Mouse (Mus musculus): ENCODE results near the gene Igsf9b. TPM values are rescaled to one million over a fixed set of nuclear protein-coding genes. Genes with fewer than 3 reads are reported as not detected.

The Igsf9b gene
- total and polyA plus RNA-seq, 3 experiments: 1.8 to 12.4 (median 5.2) TPM

- no peaks in the 10 kb centered on the region for H3K9me3 ChIP-seq (replicated peaks; ENCODE audit: low read length)
- in situ Hi-C loops (cut with MboI; ENCODE audit: low pct_ligation_motif_present, low pct_unique_long_range_greater_than_20kb, low sequenced_read_pairs) (no loop called here), dilution Hi-C loops (cut with MboI; ENCODE audit: extremely low pct_ligation_motif_present, extremely low pct_unique_long_range_greater_than_20kb, low sequenced_read_pairs) (no loop called here)
- no peak overlapping the region for H3K9ac ChIP-seq (ENCODE audit: insufficient read depth, low read depth)
- no peak for DNase-seq (ENCODE audit: extremely low read depth)
- H3K36me3 ChIP-seq (replicated peaks in 1 of 2; ENCODE audit: control insufficient read depth in 1 of 2, insufficient read depth in 1 of 2, low read length in 1 of 2): no peaks in the 10 kb centered on the region
- no peaks in the 10 kb centered on the region for H3K79me2 ChIP-seq (replicated peaks; ENCODE audit: control insufficient read depth, extremely low read depth, insufficient read depth, poor library complexity, severe bottlenecking)
- no peak overlapping the region for H3K4me2 ChIP-seq (ENCODE audit: insufficient read depth, low read depth, poor library complexity, severe bottlenecking)
- no peak overlapping the region for H3K27ac ChIP-seq (ENCODE audit: insufficient read depth, low read depth)
- no peak for TF ChIP-seq CHD1 (IDR thresholded peaks at IDR 0.05; ENCODE audit: low read depth, low read length)
- TF ChIP-seq JUN (IDR thresholded peaks at IDR 0.05; ENCODE audit: insufficient read depth, low read depth, low read length): no peak
- TF ChIP-seq SIN3A (IDR thresholded peaks at IDR 0.05; ENCODE audit: low read length): no peak
- TF ChIP-seq MXI1 (IDR thresholded peaks at IDR 0.05; ENCODE audit: low read depth, low read length): no peak
- no peak for TF ChIP-seq ZKSCAN1 (IDR thresholded peaks at IDR 0.05; ENCODE audit: borderline replicate concordance, low read depth, low read length)
- no peak for TF ChIP-seq SMC3 (IDR thresholded peaks at IDR 0.05; ENCODE audit: low read depth, low read length)
- no peak for TF ChIP-seq RAD21 (IDR thresholded peaks at IDR 0.05; ENCODE audit: low read depth, low read length)
- no peak for TF ChIP-seq PAX5 (IDR thresholded peaks at IDR 0.05; ENCODE audit: low read length)
- no peak for TF ChIP-seq NRF1 (IDR thresholded peaks at IDR 0.05; ENCODE audit: low read depth, low read length)
- no peak for TF ChIP-seq ETS1 (conservative IDR thresholded peaks at IDR 0.05; ENCODE audit: low read depth, low read length)
- TF ChIP-seq MAFK (IDR thresholded peaks at IDR 0.05; ENCODE audit: insufficient replicate concordance, low read length): no peak
- no peak for TF ChIP-seq EP300 (IDR thresholded peaks at IDR 0.05; ENCODE audit: low read length)
- no peak for TF ChIP-seq GABPA (IDR thresholded peaks at IDR 0.05; ENCODE audit: insufficient replicate concordance, low read depth, low read length)
- H3K27me3 ChIP-seq (replicated peaks): no peaks in the 10 kb centered on the region
- peaks cover 23 to 47% of the 10 kb centered on the region in 2 experiments for H3K4me1 ChIP-seq (ENCODE audit: control insufficient read depth in 1 of 2, insufficient read depth in 2 of 2)
- no peak overlapping the region for H3K4me3 ChIP-seq (replicated peaks in 1 of 3; ENCODE audit: low read depth in 2 of 3, low read length in 2 of 3, poor library complexity in 1 of 3)
Observed at GRCm38 (mm10) chr9:27289543-27290308, 9.3 kb upstream of the Igsf9b start.

- Histone ChIP-seq H3K4me1 (ENCODE audit: control insufficient read depth in 1 of 2, insufficient read depth in 2 of 2) (peaks cover 7 to 31% of the 10 kb centered on the region in 2 experiments; a peak in 3 of 4 replicates), H3K27me3 (replicated peaks) (no peaks in the 10 kb centered on the region), H3K36me3 (replicated peaks in 1 of 2; ENCODE audit: control insufficient read depth in 1 of 2, insufficient read depth in 1 of 2, low read length in 1 of 2) (no peaks in the 10 kb centered on the region), H3K4me3 (replicated peaks in 1 of 3; ENCODE audit: low read depth in 2 of 3, low read length in 2 of 3, poor library complexity in 1 of 3) (no peak overlapping the region), H3K9ac (ENCODE audit: insufficient read depth, low read depth) (no peak overlapping the region), H3K79me2 (replicated peaks; ENCODE audit: control insufficient read depth, extremely low read depth, insufficient read depth, poor library complexity, severe bottlenecking) (no peaks in the 10 kb centered on the region), H3K4me2 (ENCODE audit: insufficient read depth, low read depth, poor library complexity, severe bottlenecking) (no peak overlapping the region), H3K9me3 (replicated peaks; ENCODE audit: low read length) (peaks cover 6% of the 10 kb centered on the region), H3K27ac (ENCODE audit: insufficient read depth, low read depth) (no peak overlapping the region)
- no peak for DNase-seq (ENCODE audit: extremely low read depth)
- in situ Hi-C loops (cut with MboI; ENCODE audit: low pct_ligation_motif_present, low pct_unique_long_range_greater_than_20kb, low sequenced_read_pairs): no loop called here
- dilution Hi-C loops (cut with MboI; ENCODE audit: extremely low pct_ligation_motif_present, extremely low pct_unique_long_range_greater_than_20kb, low sequenced_read_pairs): no loop called here
- TF ChIP-seq HCFC1 (IDR thresholded peaks at IDR 0.05; ENCODE audit: low read depth, low read length) (no peak), USF1 (IDR thresholded peaks at IDR 0.05; ENCODE audit: low read depth, low read length) (no peak), CHD2 (IDR thresholded peaks at IDR 0.05; ENCODE audit: low read length) (no peak), ZMIZ1 (IDR thresholded peaks at IDR 0.05; ENCODE audit: low read depth, low read length) (no peak), SMC3 (IDR thresholded peaks at IDR 0.05; ENCODE audit: low read depth, low read length) (no peak), ETS1 (conservative IDR thresholded peaks at IDR 0.05; ENCODE audit: low read depth, low read length) (no peak), E2F4 (IDR thresholded peaks at IDR 0.05; ENCODE audit: insufficient replicate concordance, low read depth, low read length) (no peak), TBP (conservative IDR thresholded peaks at IDR 0.05; ENCODE audit: low read depth, low read length) (no peak), UBTF (IDR thresholded peaks at IDR 0.05; ENCODE audit: low read depth, low read length) (no peak), NRF1 (IDR thresholded peaks at IDR 0.05; ENCODE audit: low read depth, low read length) (no peak), SIN3A (IDR thresholded peaks at IDR 0.05; ENCODE audit: low read length) (no peak), USF2 (conservative IDR thresholded peaks at IDR 0.05; ENCODE audit: low read depth, low read length) (no peak), EP300 (IDR thresholded peaks at IDR 0.05; ENCODE audit: low read length) (no peak), KAT2A (IDR thresholded peaks at IDR 0.05; ENCODE audit: insufficient replicate concordance, low read length) (no peak), MAZ (IDR thresholded peaks at IDR 0.05; ENCODE audit: low read depth, low read length) (no peak), ZNF384 (IDR thresholded peaks at IDR 0.05; ENCODE audit: low read depth, low read length) (no peak), MXI1 (IDR thresholded peaks at IDR 0.05; ENCODE audit: low read depth, low read length) (no peak)
Observed at GRCm38 (mm10) chr9:27294380-27294779, 4.6 kb upstream of the Igsf9b start.

All from CH12.LX (cell line).